Mouse (Mus musculus) lung, postnatal 0 days (tissue): ENCODE measurements around the gene Nfia.

Experiments used
- CTCF ChIP-seq: IDR thresholded peaks from 2 replicates; pipeline ENCODE4 v1.5.1; 2016; ENCODE audit warnings: antibody characterized with exemption, mild to moderate bottlenecking
- EP300 ChIP-seq: IDR thresholded peaks from 2 replicates; pipeline ENCODE4 v1.6.1; 2016; ENCODE audit warnings: antibody characterized with exemption, mild to moderate bottlenecking, control low read depth

DNA sequence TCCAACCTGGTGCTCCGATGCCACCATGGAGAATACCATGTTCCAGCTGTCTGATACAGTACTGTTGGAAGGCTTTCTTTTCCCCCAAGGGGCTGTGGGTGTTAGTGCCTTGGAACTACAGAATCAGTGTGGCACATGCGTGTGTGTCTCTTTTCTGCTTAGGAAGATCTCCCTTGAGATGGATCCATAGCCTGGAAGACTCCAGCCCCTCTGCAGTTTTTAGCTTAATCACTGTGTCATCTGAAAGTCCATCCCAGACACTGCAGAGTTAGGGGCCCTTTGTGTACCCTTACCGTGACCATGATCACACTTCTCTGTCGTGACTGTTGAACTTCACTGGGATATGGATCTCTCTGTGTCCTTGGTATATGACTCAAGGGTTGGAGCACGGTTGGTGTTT, 142.2 kb downstream of the Nfia start:
- TF ChIP-seq EP300: no peak
- no peak for TF ChIP-seq CTCF
